Mouse (Mus musculus) kidney, adult 2 months (tissue): Measurements from ENCODE around the gene Gm43638. TPM values are rescaled to one million over a fixed set of nuclear protein-coding genes. Genes with fewer than 3 reads are reported as not detected.
"Not testable (repeated sequence)": the region's sequence is repeated elsewhere in the genome, so short reads cannot be mapped to it uniquely, and the experiment has no call there.

Experiments
- DNase-seq: peaks from one replicate; pipeline ENCODE4 v3.0.0; 2021
- H3K27ac ChIP-seq: fragments of 200-500 bp; 2 replicates; pipeline ENCODE4 v1.5.1; 2012; ENCODE audit warnings: low read depth, low read length, control low read depth, inconsistent platforms; ENCODE audit not compliant: insufficient read depth
- H3K27me3 ChIP-seq: fragments of 200-500 bp; replicated peaks from 2 replicates; pipeline ENCODE4 v1.6.1; 2012; ENCODE audit warnings: mild to moderate bottlenecking, moderate library complexity, low read length, inconsistent platforms; ENCODE audit not compliant: control insufficient read depth, insufficient read depth
- H3K36me3 ChIP-seq: fragments of 200-500 bp; 2 replicates; pipeline ENCODE4 v1.6.1; 2012; ENCODE audit warnings: mild to moderate bottlenecking, moderate library complexity, low read length, inconsistent platforms; ENCODE audit not compliant: control insufficient read depth, insufficient read depth
- H3K4me1 ChIP-seq: fragments of 200-500 bp; 2 replicates; pipeline ENCODE4 v1.6.1; 2011; ENCODE audit warnings: low read length; ENCODE audit not compliant: control insufficient read depth, insufficient read depth
- H3K4me3 ChIP-seq: fragments of 200-500 bp; 2 replicates; pipeline ENCODE4 v1.5.1; 2011; ENCODE audit warnings: mild to moderate bottlenecking, low read depth, low read length, control low read depth; ENCODE audit not compliant: insufficient read depth
- CTCF ChIP-seq: fragments of 200-500 bp; conservative IDR thresholded peaks from 2 replicates; pipeline ENCODE4 v1.5.1; 2011; ENCODE audit warnings: low read depth, mild to moderate bottlenecking, control low read depth, low read length, moderate library complexity, mixed read lengths; ENCODE audit not compliant: insufficient read depth, insufficient read length
- POLR2A ChIP-seq: fragments of 200-500 bp; IDR thresholded peaks from one replicate; pipeline ENCODE4 v1.6.1; 2011; ENCODE audit warnings: low read depth, low read length, control low read depth
- WGBS: fragments of 180-500 bp; shearing (Covaris S2); methylation state at CpG from one replicate; pipeline ENCODE4 v1.1.7; 2018; 5-methylcytosine and 5-hydroxymethylcytosine counted together
- polyA plus RNA-seq: library from polyadenylated mRNA; depleted of rRNA; stranded (reverse); fragments of >200 nt; gene quantifications from 2 replicates; pipeline ENCODE4 v1.2.3, GENCODE M21; 2012; rRNA removed

Gene Gm43638
- polyA plus RNA-seq, 1 experiment, result not detected

- Histone ChIP-seq H3K27me3 (no peaks in the 10 kb centered on the region), H3K4me3 (no peak overlapping the region), H3K36me3 (no peaks in the 10 kb centered on the region), H3K27ac (no peak overlapping the region), H3K4me1 (no peaks in the 10 kb centered on the region)
- TF ChIP-seq CTCF (peak; percentile 29; the same call in 1 of the 2 replicates), POLR2A (no peak)
- DNase-seq, result peak; percentile 73
- 43% methylated on average over 3 of the region's 3 CpGs for WGBS
These were observed 50.3 kb downstream of the Gm43638 start for GRCm38 (mm10) chr5:87436264-87436663.

- no peak overlapping the region for H3K4me3 ChIP-seq
These were observed 60.9 kb downstream of the Gm43638 start for GRCm38 (mm10) chr5:87425676-87426075.

DNA sequence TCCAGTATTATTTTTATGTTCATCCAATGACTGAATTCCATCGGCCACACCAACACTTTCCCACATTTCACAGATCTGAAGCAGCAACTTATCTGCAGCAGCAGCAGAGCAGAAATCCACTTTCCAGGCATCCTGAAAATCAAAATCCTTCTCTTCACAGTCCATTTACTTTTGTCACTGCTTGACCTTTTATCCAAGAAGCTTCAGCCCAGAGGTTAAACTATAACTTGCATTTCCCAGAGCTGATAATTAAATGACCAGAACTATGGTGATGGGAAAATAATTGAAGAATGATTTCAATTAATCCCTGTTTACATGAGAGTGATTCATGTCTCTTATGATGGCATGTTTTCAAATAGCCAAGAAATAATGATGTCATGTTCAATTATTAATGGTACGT, 62.6 kb downstream of the Gm43638 start, which contains the start of gene Ugt2b38:
Gene Ugt2b38 (minus strand): TSS at position 163 of the 400 bp plus-strand sequence.
- H3K27ac ChIP-seq, H3K4me3 ChIP-seq, H3K36me3 ChIP-seq, H3K27me3 ChIP-seq, H3K4me1 ChIP-seq: not testable (repeated sequence)
- DNase-seq, result peak; percentile 78
- WGBS, result 43% methylated on average over 2 of the region's 2 CpGs

More at GRCm38 (mm10) chr5:87425676-87426075, 60.9 kb downstream of the Gm43638 start:
- peak; percentile 72 for DNase-seq
- no peak overlapping the region for H3K27ac ChIP-seq
- no peaks in the 10 kb centered on the region for H3K27me3 ChIP-seq
- H3K36me3 ChIP-seq, result no peaks in the 10 kb centered on the region
- WGBS, result 45% methylated on average over 3 of the region's 3 CpGs
- TF ChIP-seq POLR2A, result no peak
- no peak for TF ChIP-seq CTCF
- H3K4me1 ChIP-seq, result no peaks in the 10 kb centered on the region; the same call in 1 of the 2 replicates

Other genes with a start within 250 kb of the Gm43638 start
- 0.57 and 0.99 TPM in 2 replicates for gene Ugt2b37, start 232.0 kb downstream of the Gm43638 start, polyA plus RNA-seq
- 0.28 and 0.33 TPM in 2 replicates for gene Ugt2a3, start 149.6 kb downstream of the Gm43638 start, polyA plus RNA-seq
- gene Ugt2b38, start 62.6 kb downstream of the Gm43638 start, polyA plus RNA-seq, result 37.2 and 48.1 TPM in 2 replicates
- gene Ugt2a2, start 4.5 kb downstream of the Gm43638 start, polyA plus RNA-seq, result not detected in 2 replicates
- not detected in 2 replicates for gene Ugt2a1, start 4.1 kb upstream of the Gm43638 start, polyA plus RNA-seq
- gene Sult1b1, start 51.4 kb upstream of the Gm43638 start, polyA plus RNA-seq, result 0.72 and 0.92 TPM in 2 replicates
- 20.3 and 34.2 TPM in 2 replicates for gene Sult1d1, start 82.2 kb upstream of the Gm43638 start, polyA plus RNA-seq
- not detected in 2 replicates for gene Sult1e1, start 104.8 kb upstream of the Gm43638 start, polyA plus RNA-seq
- gene Csn1s1, start 179.4 kb upstream of the Gm43638 start, polyA plus RNA-seq, result not detected in 2 replicates
- gene Csn2, start 212.8 kb upstream of the Gm43638 start, polyA plus RNA-seq, result not detected in 2 replicates